Mouse (Mus musculus) C2C12 (cell line): ENCODE measurements around the gene Pax3.

Experiments
- CEBPB ChIP-seq: IDR thresholded peaks from one replicate; pipeline ENCODE4 v1.6.1; 2011; ENCODE audit warnings: low read depth, mild to moderate bottlenecking, control low read depth, moderate library complexity
- CTCF ChIP-seq: IDR thresholded peaks from one replicate; pipeline ENCODE4 v1.5.1; 2011; ENCODE audit not compliant: control insufficient read depth, insufficient read depth, insufficient read length
- MAX ChIP-seq: IDR thresholded peaks from one replicate; pipeline ENCODE4 v1.6.1; 2011; ENCODE audit warnings: mild to moderate bottlenecking, control low read depth
- USF1 ChIP-seq: IDR thresholded peaks from one replicate; pipeline ENCODE4 v1.6.1; 2011; ENCODE audit warnings: low read depth, mild to moderate bottlenecking, control low read depth, moderate library complexity

- no peak for TF ChIP-seq CTCF
- TF ChIP-seq CEBPB, result no peak
- no peak for TF ChIP-seq USF1
- no peak for TF ChIP-seq MAX
Observed at GRCm38 (mm10) chr1:78192746-78193464, 4.0 kb downstream of the Pax3 start.
